Mouse (Mus musculus): ENCODE measurements around the gene C2cd2. TPM values are rescaled to one million over a fixed set of nuclear protein-coding genes. Genes with fewer than 3 reads are reported as not detected.

Gene C2cd2
- polyA plus RNA-seq, 1 experiment: 10.0 TPM

DNA sequence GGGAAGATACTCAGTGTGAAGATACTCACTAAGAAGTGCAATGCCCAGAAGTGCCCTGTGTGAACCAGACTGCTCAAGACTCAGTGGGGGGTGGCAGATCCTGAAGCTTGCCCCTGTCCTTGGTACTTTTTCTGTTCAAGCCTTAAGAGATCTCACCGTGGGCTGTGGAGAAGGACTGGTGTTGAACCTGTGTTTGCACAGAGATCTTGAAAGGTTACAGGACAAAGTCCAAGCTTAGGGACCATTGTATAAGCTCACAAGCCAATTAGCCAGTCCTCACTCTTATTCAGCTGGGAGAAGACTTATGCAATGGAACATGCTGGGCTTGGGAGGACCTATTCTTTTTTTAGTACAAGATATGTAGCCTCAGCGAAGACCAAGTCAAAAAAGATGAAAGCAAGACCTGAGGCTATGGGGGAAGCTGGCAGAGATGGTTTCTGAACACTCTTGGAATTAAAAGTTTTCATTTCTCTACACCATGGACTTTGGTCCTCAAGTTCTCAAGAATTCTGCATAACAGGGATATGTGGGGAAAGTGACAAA lies 56.9 kb downstream of the C2cd2 start:
- peaks cover 1% of the 10 kb centered on the region; the same call in 1 of the 2 replicates for H3K4me1 ChIP-seq (ENCODE audit: control insufficient read depth, insufficient read depth, low read length)
- H3K27ac ChIP-seq (ENCODE audit: insufficient read depth, low read length): no peak overlapping the region
- TF ChIP-seq POLR2A (IDR thresholded peaks at IDR 0.05; ENCODE audit: extremely low read depth, insufficient read depth, low read length) (no peak), CTCF (IDR thresholded peaks at IDR 0.05; ENCODE audit: extremely low read depth, insufficient read depth, low read length) (no peak)
- H3K4me3 ChIP-seq (ENCODE audit: insufficient read depth, low read length): no peak overlapping the region

DNA sequence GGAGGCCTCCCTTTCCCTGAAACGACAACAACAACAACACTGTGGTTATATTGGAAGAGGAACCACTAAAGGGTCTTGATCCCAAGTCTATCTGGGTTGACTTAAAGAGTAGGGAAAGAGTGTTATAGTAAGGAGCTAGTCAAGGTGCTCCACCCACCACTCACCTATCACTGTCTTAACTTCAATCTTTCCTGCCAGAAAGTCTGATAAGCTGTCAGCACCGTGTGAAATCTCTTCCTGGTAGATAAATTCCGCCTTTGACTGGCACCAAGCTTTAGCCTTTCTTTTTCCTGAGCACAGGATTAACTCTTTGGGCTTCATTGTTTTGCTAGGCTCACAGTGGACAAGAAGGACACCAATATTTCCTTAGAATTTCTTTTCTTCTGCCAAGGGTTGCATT lies 58.4 kb downstream of the C2cd2 start:
- Histone ChIP-seq H3K27ac (ENCODE audit: insufficient read depth, low read length) (no peak overlapping the region), H3K4me1 (ENCODE audit: control insufficient read depth, insufficient read depth, low read length) (peaks cover 1% of the 10 kb centered on the region; the same call in 1 of the 2 replicates), H3K4me3 (ENCODE audit: insufficient read depth, low read length) (no peak overlapping the region)
- TF ChIP-seq POLR2A (IDR thresholded peaks at IDR 0.05; ENCODE audit: extremely low read depth, insufficient read depth, low read length): no peak

DNA sequence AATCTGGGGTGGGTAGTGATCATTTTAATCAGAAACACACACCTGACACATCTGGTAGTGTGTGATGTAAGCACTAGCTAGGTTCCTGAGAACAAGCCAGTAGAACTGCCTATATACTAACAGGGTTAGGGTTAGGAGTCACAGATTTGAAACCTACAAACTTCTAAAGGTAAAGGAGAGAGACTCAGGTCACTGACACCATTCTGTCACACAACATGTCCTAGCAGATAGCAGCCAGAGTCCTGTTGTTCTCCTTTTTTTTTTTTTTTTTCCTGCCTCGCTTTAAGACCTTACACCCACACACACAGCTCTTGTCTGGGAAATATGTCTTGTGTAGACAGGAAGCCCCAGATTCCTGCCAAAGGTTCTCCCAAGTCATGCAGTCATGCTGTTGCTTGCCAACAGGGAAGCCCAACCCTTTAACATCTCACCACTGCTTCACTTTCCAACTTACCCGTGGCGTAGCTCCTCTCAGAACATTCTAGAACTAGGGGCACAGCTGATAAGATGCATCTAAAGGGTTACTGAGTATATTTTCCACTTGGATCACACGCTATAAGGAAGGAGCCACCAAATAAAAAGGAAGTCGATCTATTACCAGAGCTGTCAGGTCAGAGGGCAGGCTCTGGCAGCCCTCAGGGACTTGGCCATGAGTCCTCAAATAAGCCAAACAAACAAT lies 64.9 kb downstream of the C2cd2 start:
- Histone ChIP-seq H3K27ac (ENCODE audit: insufficient read depth, low read length) (no peak overlapping the region), H3K4me1 (ENCODE audit: control insufficient read depth, insufficient read depth, low read length) (no peaks in the 10 kb centered on the region; the same call in 1 of the 2 replicates), H3K4me3 (ENCODE audit: insufficient read depth, low read length) (no peak overlapping the region)
- TF ChIP-seq CTCF (IDR thresholded peaks at IDR 0.05; ENCODE audit: extremely low read depth, insufficient read depth, low read length) (no peak), POLR2A (IDR thresholded peaks at IDR 0.05; ENCODE audit: extremely low read depth, insufficient read depth, low read length) (no peak)

DNA sequence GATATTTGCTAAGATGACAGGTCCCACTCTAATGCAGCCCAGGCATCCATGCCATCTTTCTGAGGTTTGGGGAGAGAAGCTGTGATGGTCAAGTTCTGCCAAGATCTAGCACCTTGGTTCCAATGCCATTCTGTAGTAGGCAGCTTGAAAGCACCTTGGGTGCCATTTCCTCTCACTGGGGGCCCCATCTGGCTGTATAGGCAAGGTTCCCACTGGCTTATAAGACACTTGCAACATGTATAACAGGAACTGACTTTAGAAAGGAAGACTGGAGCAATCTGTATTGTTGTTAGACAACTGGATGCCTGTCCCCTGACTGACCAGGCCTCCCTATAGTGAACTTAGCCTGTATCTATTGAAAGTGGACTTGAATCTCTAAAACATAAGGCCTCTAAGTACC lies 74.6 kb downstream of the C2cd2 start:
- no peak overlapping the region for H3K4me3 ChIP-seq (ENCODE audit: insufficient read depth, low read length)
- H3K4me1 ChIP-seq (ENCODE audit: control insufficient read depth, insufficient read depth, low read length): no peaks in the 10 kb centered on the region
- TF ChIP-seq POLR2A (IDR thresholded peaks at IDR 0.05; ENCODE audit: extremely low read depth, insufficient read depth, low read length) (no peak), CTCF (IDR thresholded peaks at IDR 0.05; ENCODE audit: extremely low read depth, insufficient read depth, low read length) (no peak)
- H3K27ac ChIP-seq (ENCODE audit: insufficient read depth, low read length): no peak overlapping the region

DNA sequence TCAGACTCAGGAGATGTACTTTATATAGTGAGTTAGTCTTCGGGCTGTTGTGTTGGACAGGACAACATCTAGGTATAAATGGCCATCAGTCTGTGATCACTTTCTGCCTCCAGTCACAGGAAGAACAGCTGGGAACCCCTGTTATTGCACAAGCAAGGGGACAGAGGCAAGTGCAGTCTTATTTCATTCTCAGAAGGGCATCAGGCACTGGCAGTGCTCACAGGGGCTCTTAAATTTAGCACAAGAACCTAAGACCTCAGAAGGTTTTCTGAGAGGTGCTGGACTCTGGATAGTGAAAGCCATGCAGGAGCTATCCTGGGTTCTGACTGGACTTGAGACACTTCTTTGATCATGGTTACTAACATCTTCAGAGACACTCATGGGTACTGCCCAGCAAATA lies 78.7 kb downstream of the C2cd2 start:
- no peak overlapping the region for H3K4me3 ChIP-seq (ENCODE audit: insufficient read depth, low read length)
- TF ChIP-seq CTCF (IDR thresholded peaks at IDR 0.05; ENCODE audit: extremely low read depth, insufficient read depth, low read length) (no peak), POLR2A (IDR thresholded peaks at IDR 0.05; ENCODE audit: extremely low read depth, insufficient read depth, low read length) (no peak)
- no peaks in the 10 kb centered on the region for H3K4me1 ChIP-seq (ENCODE audit: control insufficient read depth, insufficient read depth, low read length)
- H3K27ac ChIP-seq (ENCODE audit: insufficient read depth, low read length): no peak overlapping the region

DNA sequence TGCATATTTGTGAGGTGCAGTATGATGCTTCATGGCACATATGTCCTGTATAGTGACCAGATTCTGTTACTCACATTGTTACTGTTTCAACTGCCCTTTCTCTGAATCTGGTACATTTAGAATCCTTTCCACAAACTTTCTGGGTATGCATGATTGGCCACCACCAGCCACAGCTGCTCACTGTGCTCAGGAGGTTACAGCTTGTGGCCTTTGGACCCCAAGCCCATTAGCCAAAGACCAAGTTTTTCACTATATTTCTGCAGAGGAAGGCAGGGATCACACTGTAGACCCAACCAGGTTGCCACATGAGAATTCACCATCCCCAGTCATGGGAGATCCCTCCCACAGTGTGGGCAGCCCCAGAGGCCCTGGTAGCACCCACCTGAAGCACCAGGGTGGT lies 79.5 kb downstream of the C2cd2 start:
- Histone ChIP-seq H3K4me3 (ENCODE audit: insufficient read depth, low read length) (no peak overlapping the region), H3K27ac (ENCODE audit: insufficient read depth, low read length) (no peak overlapping the region), H3K4me1 (ENCODE audit: control insufficient read depth, insufficient read depth, low read length) (no peaks in the 10 kb centered on the region)
- TF ChIP-seq CTCF (IDR thresholded peaks at IDR 0.05; ENCODE audit: extremely low read depth, insufficient read depth, low read length) (no peak), POLR2A (IDR thresholded peaks at IDR 0.05; ENCODE audit: extremely low read depth, insufficient read depth, low read length) (no peak)

DNA sequence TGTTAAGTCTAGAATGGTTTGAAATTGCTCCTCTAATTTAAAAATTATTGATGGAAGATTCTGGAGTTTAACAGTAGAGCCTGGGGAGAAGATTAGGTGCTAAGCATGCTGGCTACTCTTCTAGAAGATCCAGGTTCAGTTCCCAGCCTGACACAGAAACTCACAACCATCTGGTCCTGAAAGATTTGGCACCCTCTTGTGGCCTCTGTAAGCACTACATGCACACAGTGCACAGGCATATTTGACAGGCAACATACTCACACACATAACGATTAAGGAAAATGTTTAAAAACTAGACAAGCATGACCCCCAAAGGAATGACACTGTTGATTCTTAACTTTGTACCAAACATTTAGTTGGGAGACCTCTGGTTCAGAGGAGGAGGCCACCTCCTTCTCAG lies 83.3 kb downstream of the C2cd2 start:
- Histone ChIP-seq H3K27ac (ENCODE audit: insufficient read depth, low read length) (no peak overlapping the region), H3K4me3 (ENCODE audit: insufficient read depth, low read length) (no peak overlapping the region), H3K4me1 (ENCODE audit: control insufficient read depth, insufficient read depth, low read length) (no peaks in the 10 kb centered on the region)
- TF ChIP-seq POLR2A (IDR thresholded peaks at IDR 0.05; ENCODE audit: extremely low read depth, insufficient read depth, low read length): no peak
- peak; percentile 56 for TF ChIP-seq CTCF (IDR thresholded peaks at IDR 0.05; ENCODE audit: extremely low read depth, insufficient read depth, low read length)

DNA sequence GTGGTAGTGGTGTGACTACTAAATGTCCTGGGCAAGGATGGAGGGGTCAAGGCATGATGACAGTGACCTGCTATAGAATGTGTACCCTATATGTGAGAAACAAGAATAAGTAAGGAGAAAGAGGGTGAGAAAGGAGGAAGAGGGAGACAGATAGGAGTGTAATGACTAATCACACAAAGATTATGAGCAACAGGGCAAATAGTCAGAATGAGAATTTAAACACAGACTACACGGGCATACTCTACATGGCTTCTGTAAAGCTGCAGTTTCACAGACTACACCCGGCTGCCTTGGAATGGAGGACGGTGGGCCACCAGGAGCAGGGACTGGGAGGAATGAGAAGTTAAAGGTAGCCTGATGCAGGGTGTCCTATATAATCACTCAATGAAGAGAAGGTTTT lies 84.9 kb downstream of the C2cd2 start:
- H3K4me1 ChIP-seq (ENCODE audit: control insufficient read depth, insufficient read depth, low read length): no peaks in the 10 kb centered on the region
- H3K27ac ChIP-seq (ENCODE audit: insufficient read depth, low read length): no peak overlapping the region
- H3K4me3 ChIP-seq (ENCODE audit: insufficient read depth, low read length): no peak overlapping the region
- TF ChIP-seq POLR2A (IDR thresholded peaks at IDR 0.05; ENCODE audit: extremely low read depth, insufficient read depth, low read length) (no peak), CTCF (IDR thresholded peaks at IDR 0.05; ENCODE audit: extremely low read depth, insufficient read depth, low read length) (no peak)

DNA sequence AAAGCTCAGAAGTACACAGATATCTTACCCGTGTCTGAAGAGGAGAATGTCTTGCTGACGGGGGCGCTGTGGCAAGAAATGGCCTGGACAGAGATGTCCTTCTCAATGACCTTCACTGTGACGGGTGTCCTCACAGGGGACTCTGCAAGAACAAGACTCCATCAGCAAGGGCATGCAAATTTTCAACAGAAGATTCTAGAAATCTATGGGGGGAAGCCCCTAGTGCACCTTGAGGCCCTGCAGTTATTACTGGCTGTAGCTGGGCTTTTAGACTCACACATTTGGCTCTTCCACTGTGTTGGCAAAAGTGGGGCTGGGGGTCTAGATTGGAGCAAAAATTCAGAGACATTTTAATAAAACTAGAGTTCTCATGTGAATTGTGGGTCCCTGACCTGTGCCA lies 87.3 kb downstream of the C2cd2 start:
- Histone ChIP-seq H3K4me1 (ENCODE audit: control insufficient read depth, insufficient read depth, low read length) (no peaks in the 10 kb centered on the region), H3K4me3 (ENCODE audit: insufficient read depth, low read length) (no peak overlapping the region), H3K27ac (ENCODE audit: insufficient read depth, low read length) (no peak overlapping the region)
- TF ChIP-seq CTCF (IDR thresholded peaks at IDR 0.05; ENCODE audit: extremely low read depth, insufficient read depth, low read length) (no peak), POLR2A (IDR thresholded peaks at IDR 0.05; ENCODE audit: extremely low read depth, insufficient read depth, low read length) (no peak)

DNA sequence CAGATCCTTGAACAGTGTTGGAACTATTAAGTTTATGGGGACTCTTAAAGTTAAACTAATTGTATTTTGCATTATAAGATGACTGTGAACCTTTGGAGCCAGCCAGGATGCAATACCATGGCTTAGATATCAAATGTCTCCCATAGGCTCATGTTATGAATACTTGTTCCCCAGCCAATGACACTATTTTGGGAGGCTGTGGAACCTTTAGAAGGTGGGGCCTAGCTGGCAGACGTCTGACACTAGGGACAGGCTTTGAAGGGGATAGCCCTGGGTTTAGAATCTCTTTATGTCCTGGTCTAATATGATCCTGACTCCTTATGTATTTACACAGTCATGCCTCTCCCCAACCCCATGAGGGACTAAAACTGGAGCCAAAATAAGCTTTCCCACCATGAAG lies 88.0 kb downstream of the C2cd2 start:
- no peak for TF ChIP-seq CTCF (IDR thresholded peaks at IDR 0.05; ENCODE audit: extremely low read depth, insufficient read depth, low read length)
- TF ChIP-seq POLR2A (IDR thresholded peaks at IDR 0.05; ENCODE audit: extremely low read depth, insufficient read depth, low read length): no peak
- H3K4me1 ChIP-seq (ENCODE audit: control insufficient read depth, insufficient read depth, low read length): no peaks in the 10 kb centered on the region
- no peak overlapping the region for H3K4me3 ChIP-seq (ENCODE audit: insufficient read depth, low read length)
- H3K27ac ChIP-seq (ENCODE audit: insufficient read depth, low read length): no peak overlapping the region
